Mouse (Mus musculus) heart, embryonic 12.5 days (tissue): ENCODE measurements around the gene Tmem37. TPM values are rescaled to one million over a fixed set of nuclear protein-coding genes. Genes with fewer than 3 reads are reported as not detected.

Source experiments
- polyA plus RNA-seq: library from polyadenylated mRNA; unstranded; fragments of >200 nt; fragmentation: Nextera tagmentation; extraction: Ambion mirVana; gene quantifications from 2 replicates; pipeline ENCODE4 v1.2.1, GENCODE M21; 2016

The Tmem37 gene
- polyA plus RNA-seq, 1 experiment from 2014 or later = 14.3 TPM

Other genes starting within 250 kb of the Tmem37 start
- gene Ptpn4, start 236.5 kb downstream of the Tmem37 start, polyA plus RNA-seq = 6.4 and 7.5 TPM in 2 replicates
- 6.1 and 6.4 TPM in 2 replicates for gene Tmem177, start 160.9 kb downstream of the Tmem37 start, polyA plus RNA-seq
- gene Cfap221, start 76.8 kb downstream of the Tmem37 start, polyA plus RNA-seq = not detected in 2 replicates
- gene Sctr, start 67.2 kb downstream of the Tmem37 start, polyA plus RNA-seq = 0.09 and 0.17 TPM in 2 replicates
- gene Dbi, start 47.0 kb upstream of the Tmem37 start, polyA plus RNA-seq = 655 and 695 TPM in 2 replicates
- 11.8 and 14.1 TPM in 2 replicates for gene 3110009E18Rik, start 47.1 kb upstream of the Tmem37 start, polyA plus RNA-seq
- 14.2 and 16.0 TPM in 2 replicates for gene Steap3, start 198.6 kb upstream of the Tmem37 start, polyA plus RNA-seq